Mouse (Mus musculus) kidney, adult 11 months (tissue): ENCODE data around the gene Cyp2w1.

Experiments used
- DNase-seq: peaks from one replicate; pipeline ENCODE4 v3.0.0; 2022

Cyp2w1 gene

DNA sequence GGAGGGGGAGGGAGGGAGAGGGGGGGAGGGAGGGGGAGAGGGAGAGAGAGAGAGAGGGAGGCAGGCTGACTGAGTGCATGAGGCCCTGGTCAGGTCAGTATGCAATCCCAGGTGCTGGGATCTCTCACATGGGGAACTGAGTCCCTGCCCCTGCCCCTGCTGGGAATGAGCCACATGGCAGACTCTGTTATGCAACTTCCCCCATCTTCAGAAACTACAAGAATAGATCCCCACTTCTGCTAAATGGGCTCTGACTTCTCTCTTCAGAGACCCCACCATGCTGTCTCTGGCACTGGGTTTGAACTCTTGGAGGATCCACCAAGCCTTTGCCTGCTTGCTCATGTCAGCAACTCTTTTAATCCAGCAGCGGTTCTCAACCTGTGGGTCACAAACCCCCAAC lies 13.4 kb downstream of the Cyp2w1 start:
- peak; percentile 45 for DNase-seq

- peak; percentile 15 for DNase-seq
These were observed 14.1 kb downstream of the Cyp2w1 start for GRCm38 (mm10) chr5:139366484-139366883.

- DNase-seq: peak; percentile 21
These were observed 15.6 kb downstream of the Cyp2w1 start for GRCm38 (mm10) chr5:139367884-139368458.

DNA sequence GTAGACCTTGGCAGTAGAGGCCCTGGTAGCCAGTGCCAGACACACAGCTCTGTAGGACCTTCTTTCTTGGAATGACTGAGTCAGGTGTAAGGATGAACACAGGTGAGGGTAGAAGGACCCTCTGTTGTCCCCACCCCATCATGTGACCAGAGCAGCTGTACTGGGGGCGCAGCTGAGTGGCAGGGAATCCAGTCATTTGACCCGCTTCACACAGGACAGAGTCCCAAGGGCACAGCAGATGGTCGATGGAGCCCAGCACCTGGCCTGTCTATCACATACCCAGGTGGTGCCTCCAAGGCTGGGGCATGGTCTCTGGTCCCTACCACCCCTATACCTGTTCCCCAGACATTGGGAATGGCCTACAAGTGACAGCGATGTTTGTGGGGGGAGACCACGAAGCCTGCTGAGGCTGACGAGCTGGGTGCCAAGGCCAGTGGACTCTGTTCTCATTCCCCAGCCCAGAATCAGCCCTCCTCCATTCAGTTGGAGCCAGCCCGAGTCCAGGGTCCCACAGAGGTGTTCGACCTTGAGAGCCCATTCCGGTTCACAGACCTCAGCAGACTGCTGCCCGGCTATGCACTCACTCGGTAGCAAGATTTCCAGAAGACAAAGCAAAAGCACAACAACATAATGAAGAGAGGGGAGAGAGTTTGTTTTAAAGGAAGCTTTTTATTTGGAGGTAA lies 16.4 kb downstream of the Cyp2w1 start:
- DNase-seq: peak; percentile 88

- DNase-seq: peak; percentile 22
These were observed 17.9 kb downstream of the Cyp2w1 start for GRCm38 (mm10) chr5:139370336-139370735.

DNA sequence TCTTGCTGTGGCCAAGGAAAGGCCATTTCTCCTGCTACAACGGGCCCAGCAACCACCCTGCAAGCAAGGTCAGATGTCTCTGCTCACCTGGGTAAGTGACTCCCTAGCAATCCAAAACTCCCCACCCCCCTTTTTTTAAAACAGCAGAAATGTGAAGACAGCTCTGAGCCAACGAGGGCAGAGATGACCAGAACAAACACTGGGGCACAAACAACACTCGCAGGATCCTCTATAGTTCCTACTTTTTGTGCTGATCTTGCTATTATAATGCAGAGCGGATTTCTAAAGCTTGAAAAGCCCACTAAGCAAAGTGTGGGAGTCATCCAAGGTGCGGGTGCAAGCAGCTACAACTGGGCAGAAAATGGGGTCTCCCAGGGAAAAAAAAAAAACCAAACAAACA lies 18.7 kb downstream of the Cyp2w1 start:
- DNase-seq: no peak

DNA sequence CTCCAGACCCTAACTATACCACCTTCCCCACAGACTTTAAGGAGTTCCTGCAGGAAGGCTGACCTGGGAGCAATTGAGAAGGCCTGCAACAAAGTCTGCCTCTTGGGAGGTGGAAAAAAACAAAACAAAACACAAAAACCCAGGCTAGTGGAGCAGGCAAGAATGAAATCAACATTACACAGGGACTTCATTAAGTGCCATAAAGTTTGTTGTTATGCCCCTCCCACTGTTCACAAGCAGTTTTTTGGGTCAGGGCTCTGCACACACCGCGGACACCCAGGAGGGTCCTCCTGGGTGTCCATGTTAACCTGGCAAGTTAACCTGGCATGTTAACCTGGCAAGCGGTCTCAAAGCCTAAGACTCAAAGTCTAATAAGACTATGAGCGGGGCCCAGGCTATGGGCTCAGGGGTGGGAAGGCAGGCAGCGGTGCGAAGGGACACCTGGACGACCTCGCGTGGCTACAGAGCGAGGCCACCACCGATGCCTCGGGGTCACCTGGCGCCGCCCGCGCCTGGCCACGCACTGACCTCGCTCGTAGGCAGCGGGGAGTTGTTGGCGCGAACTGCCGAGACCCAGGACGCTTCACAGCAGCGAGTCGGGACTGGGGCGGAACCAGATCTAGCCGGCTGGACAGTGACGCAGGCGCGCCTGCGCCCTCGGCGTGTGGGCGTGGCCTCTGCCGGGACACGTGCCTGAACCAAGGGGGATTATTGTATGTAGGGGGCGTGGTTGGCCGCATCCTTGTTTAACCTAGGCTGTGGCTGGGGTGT lies 19.4 kb downstream of the Cyp2w1 start:
- DNase-seq: peak; percentile 94

GRCm38 (mm10) chr5:139373126-139373525 lies 20.7 kb downstream of the Cyp2w1 start:
- peak; percentile 57 for DNase-seq

GRCm38 (mm10) chr5:139373889-139374444 lies 21.6 kb downstream of the Cyp2w1 start:
- DNase-seq: peak; percentile 65

DNA sequence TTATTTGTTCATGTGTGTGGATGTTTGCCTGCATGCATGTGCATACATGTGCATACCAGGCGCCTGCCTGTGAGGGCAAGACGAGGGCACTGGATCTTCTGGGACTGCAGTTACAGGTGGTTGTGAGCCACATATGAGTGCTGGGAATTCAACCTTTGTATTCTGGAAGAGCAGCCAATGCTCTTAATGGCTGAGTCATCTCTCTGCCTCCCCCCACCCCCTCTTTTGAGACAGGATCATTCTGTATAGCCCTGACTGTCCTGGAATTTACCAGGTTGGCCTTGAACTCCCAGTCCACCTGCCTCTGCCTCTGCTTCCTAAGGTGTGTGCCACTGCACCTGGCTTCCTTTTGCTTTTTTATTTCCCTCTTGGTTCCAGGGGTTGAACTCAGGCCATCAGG lies 22.4 kb downstream of the Cyp2w1 start:
- no peak for DNase-seq

- peak; percentile 85 for DNase-seq
These were observed 25.3 kb downstream of the Cyp2w1 start, which contains the start of gene Gpr146 for GRCm38 (mm10) chr5:139377468-139378270. Gene Gpr146 (plus strand): TSS chr5:139377697.

DNA sequence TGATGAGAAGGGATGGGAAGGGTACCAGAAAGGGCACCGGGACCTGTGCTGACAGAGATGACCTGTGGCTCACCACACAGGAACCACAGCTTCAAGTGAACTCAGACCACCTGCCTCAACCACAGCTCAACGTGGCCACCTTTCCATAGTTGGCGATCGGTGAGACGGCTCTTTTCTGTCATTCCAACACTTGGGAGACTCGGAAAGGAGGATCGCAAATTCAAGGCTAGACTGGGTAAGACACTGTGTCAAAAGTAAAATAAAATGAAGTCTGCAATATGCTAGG lies 25.8 kb downstream of the Cyp2w1 start:
- no peak for DNase-seq

DNA sequence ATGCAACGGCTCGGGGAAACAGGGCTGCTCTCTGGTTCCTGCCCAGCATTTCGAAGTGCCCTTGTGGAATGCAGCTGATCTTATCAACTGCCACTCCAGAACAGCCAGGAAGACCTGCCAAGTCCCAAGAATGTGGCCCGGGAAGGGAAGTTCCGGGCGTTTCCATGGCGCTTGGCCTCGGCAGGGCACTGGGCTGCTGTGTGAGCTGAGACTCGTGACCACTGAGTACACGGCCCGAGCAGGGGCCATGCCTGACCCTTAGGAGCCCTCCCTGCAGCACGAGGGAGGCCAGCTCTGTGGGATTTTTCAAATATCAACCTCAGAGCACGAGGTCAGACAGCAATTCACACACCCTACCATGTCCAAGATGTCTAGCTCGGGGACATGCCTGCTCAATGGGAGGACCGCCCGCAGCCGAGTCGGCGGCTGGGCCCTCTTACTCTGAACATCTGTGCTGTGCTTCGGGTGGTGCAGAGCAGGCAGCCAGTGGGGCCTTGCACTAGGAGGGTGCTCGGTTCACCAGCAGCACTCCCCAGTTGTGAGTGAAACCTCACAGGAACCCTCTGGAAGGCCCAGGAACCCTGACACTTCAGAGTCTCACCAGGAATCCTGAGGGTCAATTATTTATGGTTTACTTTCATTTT lies 26.7 kb downstream of the Cyp2w1 start:
- DNase-seq: peak; percentile 97

- DNase-seq: no peak
These were observed 27.5 kb downstream of the Cyp2w1 start for GRCm38 (mm10) chr5:139379771-139380384.

- peak; percentile 97 for DNase-seq
These were observed 28.2 kb downstream of the Cyp2w1 start for GRCm38 (mm10) chr5:139380385-139381248.

GRCm38 (mm10) chr5:139381586-139382513 lies 29.4 kb downstream of the Cyp2w1 start:
- peak; percentile 56 for DNase-seq

GRCm38 (mm10) chr5:139382760-139383159 lies 30.3 kb downstream of the Cyp2w1 start:
- DNase-seq: peak; percentile 72

DNA sequence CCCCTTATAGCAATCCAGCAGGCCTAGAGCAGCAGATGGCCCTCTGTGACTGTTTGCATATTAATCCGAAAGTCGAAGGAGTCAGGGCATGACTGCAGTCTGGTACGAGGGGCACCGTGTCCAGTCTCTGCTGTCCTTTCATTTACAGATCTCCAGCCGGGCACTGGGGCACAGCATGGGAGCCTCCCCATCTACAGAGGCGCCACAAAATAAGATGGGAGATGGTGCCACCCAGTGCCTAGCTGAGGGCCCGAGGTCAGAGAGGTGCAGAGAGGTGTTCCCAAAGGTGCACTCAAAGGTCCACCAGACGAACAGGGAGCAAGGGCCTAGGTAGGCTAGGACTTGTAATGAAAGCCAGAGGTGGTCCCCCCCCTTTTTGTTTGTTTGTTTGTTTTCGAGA lies 30.8 kb downstream of the Cyp2w1 start:
- DNase-seq: no peak

DNA sequence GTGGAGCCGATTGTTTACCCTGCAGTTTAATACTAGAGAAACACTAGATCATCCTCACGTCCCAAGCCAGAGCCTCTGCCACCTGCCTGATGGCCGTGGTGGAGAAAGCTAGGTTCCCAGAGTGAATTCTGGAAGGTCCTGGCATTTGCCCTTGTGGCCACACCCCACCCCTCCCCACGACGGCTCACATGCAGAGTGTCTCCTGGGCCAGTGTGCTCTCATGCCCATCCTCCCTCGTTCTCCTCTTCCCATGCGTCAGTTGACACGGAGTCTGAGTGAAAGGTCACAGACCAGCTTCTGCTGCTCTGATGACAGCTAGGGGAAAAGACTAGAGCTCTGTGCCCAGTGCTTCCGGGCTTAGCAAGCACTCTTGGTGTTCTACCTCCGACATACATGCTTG lies 32.1 kb downstream of the Cyp2w1 start:
- DNase-seq: peak; percentile 73

GRCm38 (mm10) chr5:139386047-139386446 lies 33.6 kb downstream of the Cyp2w1 start:
- no peak for DNase-seq
